Mouse (Mus musculus): ENCODE results near the gene Hcrt.

Hcrt gene

DNA sequence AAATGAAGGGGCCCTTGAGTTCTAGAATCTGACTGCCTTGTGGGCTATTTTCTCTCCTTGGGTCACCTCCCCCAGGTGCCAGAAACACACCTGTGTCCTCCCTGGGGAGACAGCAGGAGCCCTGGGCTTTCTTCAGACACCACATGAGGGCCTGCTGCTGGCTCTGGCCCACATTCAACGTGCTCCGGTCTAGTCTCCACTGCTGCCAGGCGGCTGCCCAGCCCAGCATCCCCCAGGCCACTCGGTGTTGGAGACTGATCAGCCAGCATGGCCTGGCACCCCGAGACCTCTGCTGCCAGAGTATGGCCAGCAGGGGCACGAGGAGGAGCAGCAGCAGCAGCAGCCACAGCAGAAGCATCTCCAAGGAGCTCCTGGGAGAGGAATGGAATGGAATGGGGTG lies 7.2 kb upstream of the Hcrt start:
- DNase-seq (ENCODE audit: extremely low read depth, low read depth), result no peak

DNA sequence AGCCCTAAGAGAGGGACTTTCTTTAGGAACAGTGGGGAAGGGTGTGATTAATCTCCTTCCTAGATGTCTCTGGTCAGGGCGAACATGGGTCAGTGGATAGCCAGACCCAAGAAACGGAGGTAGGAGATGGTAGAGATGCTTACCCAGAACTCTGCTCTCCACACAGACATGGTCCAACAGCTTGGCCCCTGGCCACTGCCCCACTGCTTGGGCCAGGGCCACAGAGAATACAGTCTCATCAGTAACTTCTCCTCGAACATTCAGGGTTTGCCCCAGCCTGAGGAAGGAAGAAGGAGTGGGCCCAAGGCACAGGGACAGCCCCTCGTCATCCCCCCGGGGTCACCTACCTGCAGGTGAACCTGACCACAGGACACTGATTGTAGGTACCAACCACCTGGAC lies 5.1 kb upstream of the Hcrt start:
- no peak for DNase-seq (ENCODE audit: extremely low read depth, low read depth)

DNA sequence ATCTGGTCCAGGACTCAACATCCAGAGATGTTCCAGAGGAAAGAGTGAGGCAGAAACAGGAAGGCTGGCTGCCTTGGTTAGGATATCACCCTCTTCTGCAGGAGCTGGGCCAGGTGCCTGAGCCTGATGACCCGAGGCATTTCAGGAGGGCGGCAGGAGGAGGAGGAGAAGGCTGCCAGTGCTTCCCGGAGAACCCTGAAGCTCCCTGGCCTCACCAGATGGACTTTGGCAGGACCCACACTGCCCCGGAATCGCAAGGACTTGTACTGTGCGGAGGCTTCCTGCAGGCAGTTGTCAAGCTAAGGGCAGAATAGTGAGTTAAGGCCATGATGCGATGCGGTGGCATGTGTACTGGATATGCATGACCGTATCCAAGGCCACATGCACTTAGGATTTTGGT lies 4.0 kb upstream of the Hcrt start:
- DNase-seq (ENCODE audit: extremely low read depth, low read depth), result no peak

DNA sequence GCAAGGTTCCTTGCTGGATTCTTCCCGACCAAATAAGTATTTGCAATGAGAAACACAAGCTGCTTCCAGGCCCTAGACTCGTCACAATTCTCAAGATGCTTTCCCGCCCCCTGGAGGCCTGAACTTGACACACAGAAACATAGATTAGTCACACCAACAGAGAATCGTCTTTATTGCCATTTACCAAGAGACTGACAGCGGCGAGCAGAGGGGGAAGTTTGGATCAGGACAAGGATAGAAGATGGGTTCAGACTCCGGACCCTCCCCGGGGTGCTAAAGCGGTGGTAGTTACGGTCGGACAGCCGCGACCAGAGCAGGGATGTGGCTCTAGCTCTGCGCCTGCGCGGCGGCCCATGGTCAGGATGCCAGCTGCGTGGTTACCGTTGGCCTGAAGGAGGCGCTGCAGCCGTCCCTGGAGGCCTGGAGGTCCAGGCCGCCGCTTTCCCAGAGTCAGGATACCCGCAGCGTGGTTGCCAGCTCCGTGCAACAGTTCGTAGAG lies 1.1 kb downstream of the Hcrt start:
- peak; percentile 41 for DNase-seq (ENCODE audit: extremely low read depth, low read depth)

DNA sequence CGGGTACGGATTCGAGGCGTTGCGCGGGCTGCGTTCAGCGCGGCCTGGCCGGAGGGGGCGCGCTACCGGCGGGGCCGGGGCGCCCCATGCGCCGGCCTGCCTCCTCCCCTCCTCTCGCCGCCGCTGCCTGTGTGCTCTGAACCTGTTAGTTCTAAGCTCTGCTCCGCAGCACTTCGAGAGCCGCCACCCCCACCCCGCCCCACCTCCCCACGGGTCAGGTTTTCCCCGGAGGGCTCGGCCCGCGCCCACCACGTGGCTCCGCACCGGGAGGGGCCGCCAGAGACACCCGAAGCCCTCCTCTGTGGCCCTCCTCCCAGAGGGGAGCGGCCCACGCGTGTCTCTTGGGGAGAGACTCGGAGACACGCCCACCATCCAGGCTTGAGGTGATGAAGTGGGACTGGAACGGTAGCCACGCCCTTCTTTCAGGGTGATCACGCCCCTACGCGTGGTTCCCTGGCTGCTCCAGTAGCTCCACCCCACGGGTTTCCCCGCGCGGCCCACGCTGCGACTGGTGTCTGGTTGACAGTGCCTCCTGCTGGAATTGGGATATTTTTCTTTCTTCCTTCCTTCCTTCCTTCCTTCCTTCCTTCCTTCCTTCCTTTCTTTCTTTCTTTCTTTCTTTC lies 3.0 kb downstream of the Hcrt start, which contains the start of gene Kcnh4:
Gene Kcnh4 (minus strand): TSS at position 332 of the 623 bp plus-strand sequence.
- DNase-seq (ENCODE audit: extremely low read depth, low read depth), result no peak

DNA sequence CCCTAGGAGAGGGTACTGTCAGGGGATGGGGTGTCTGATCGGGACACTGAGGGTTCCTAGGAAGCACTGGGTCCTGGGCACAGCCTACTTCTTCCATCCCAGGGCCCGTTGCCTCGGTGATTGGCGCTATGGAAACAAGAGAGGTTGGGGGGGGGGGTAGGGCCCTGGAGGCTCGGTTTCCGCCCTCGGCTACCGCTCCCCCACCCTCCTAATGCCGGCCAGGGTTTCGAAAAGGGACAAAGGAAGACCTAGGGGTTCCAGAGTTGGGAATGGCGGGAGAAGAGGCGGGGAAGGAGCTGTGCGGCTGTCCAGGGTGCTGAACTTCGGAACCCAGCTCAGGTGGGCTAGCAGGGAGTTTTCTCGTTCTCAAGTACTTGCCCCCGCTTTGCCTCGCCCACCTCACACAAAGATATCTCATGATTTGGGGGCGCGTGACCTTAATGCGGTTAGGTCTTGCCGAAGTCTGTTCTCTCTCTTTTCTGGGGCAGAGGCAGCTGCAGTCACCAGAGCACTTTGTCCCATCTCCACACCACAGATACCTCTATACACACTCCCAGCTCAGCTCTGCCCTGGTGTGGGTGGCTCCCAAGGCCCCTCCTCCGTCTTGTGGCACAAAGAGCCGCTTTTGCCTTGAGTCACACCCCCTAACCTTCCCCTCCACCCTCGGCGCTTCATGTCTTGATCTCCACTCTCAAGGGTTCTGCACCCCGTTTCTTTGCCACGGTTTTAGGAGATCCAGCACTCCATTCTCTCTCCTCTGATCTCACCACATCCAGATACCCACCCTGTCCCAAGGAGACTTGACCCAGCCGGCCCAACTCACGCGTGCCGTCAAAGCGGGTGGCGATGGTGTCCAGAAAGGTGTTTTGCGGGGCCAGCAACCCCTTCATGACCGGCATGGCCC lies 3.8 kb downstream of the Hcrt start:
- no peak for DNase-seq (ENCODE audit: extremely low read depth, low read depth)

DNA sequence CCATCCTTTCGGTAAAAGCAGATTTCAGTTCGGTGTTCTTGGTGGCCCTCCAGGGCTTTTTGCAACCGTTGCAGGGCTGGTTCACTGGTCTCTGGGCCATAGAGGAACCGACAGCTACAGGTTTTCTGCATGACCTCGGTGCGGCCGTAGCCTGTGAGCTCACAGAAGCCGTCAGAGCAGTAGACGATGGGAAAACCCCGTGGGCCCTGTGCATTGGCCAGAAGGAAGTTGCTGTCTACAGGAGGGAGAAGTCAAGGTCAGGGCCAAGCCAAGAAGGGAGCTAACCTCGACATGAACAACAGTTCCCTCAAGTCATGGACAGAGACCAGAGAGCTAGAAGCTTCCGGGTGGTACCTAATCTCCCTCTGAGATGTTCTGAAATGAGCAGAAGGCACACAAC lies 5.2 kb downstream of the Hcrt start:
- no peak for DNase-seq (ENCODE audit: extremely low read depth, low read depth)

DNA sequence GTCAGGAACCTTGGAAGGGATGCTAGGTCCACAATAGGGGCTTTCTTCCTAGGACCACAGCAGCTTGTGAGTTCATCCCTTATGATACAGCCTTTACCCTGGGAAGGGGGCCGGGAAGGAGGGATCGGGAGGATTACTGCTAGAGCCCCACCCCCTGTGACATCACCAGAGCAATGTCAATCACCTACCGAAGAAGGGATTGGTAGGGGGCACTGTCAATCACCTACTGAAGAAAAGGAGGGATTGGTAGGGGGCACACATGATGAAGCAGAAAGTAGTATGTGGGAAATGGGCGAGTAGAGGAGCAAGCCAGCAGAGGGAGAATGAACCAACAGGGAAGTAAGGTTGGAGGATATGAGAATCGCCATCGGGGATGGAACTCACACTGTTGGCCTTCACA lies 6.3 kb downstream of the Hcrt start:
- DNase-seq (ENCODE audit: extremely low read depth, low read depth), result no peak

DNA sequence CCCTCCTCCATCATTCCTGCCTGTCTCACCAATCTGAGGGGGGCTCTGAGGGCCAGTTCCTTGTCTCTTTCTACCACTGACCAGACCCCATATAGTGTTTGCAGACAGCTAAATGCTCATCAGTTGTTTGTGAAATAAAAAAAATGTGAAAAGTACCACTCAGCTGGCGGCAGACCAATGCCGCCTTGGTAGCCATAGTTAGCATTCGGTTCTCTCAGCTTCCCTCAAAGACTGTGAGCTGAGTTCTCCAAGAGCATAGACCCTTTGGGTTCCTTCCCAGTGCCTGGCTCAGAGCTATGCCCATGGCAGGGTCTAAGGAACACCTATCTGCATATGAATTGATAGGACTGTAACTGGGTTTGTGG lies 8.1 kb downstream of the Hcrt start:
- no peak for DNase-seq (ENCODE audit: extremely low read depth, low read depth)

DNA sequence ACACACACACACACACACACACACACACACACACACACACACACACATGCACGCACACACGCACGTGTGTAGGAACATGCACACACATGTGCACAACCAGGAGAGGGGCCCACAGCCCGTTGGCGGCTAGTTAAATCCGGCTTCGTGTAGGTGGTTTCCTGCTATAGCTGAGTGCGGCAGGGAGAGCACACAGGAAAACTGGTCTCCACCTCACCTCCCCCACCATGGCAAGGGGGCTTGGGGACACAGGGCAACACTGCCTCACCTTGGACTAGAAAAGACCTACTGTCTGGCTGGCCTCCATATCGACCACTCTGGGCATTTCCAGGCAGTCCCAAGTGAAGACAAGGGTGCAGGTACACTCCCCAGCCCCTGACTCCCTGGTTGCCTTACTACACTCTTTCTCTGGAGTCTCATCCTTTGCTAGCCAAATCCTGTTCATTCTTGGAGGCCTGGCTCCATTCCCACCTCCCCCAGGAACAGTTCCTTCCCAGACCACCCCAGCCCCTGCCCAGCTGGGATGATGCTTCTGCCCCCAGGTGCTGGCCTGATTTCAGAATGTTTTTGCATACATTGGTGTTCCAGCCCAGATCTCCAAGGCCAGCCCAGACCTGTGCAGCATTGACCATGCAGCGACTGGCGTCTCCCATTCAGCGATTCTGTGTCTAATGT lies 8.6 kb downstream of the Hcrt start:
- no peak for DNase-seq (ENCODE audit: extremely low read depth, low read depth)

DNA sequence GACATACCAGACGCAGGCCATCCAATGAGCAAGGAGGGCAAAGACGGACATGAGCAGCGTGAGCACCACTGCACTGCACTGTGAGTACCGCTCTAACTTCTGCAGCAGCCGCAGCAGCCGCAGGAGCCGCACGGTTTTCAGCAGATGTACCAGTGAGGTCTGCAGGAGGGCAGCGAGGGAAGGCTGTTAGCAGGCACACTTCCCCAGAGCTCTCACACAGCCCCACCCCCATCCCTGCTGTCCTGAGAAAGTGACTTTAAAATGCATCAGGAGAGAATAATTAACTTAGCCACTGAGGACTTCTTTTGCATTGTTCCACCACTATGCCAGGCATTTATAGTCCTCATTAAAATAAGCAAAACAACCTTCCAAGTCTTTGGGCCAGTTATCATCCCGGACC lies 10.4 kb downstream of the Hcrt start:
- DNase-seq (ENCODE audit: extremely low read depth, low read depth), result no peak

DNA sequence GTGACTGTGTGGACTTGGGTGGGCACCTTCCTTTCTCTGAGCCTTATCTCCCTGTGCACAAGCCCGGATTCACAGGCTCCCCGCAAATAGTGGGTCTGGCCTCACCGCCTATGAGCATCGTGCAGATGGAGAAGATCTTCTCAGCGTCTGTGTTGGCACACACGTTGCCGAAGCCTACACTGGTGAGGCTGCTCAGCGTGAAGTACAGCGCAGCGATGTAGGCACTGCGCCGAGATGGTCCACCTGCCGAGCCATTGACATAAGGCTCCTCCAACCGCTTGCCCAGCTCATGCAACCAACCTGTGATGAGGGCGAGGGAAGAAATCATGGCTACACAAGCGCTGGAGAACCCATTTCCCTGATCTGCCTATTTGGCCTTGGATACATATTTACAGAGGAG lies 12.6 kb downstream of the Hcrt start:
- no peak for DNase-seq (ENCODE audit: extremely low read depth, low read depth)

DNA sequence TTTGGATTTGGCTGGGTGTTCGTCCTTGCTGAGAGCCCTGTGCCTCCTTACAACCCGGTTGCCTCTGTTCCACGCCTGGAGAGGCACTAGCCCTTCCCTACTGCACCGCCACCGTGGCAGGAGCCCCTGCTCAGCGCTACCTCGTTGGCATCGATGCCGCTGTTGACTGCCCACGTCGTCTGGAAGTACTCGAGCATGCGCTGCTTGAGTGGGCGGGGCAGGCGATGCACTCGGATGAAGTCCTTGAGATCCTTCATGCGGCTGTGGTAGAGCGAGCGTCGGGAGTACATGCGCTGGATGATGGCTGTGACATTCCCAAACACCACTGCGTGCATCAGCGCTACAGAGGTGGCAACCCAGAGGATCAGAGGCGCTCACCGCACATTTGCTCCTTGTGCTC lies 13.3 kb downstream of the Hcrt start:
- no peak for DNase-seq (ENCODE audit: extremely low read depth, low read depth)

DNA sequence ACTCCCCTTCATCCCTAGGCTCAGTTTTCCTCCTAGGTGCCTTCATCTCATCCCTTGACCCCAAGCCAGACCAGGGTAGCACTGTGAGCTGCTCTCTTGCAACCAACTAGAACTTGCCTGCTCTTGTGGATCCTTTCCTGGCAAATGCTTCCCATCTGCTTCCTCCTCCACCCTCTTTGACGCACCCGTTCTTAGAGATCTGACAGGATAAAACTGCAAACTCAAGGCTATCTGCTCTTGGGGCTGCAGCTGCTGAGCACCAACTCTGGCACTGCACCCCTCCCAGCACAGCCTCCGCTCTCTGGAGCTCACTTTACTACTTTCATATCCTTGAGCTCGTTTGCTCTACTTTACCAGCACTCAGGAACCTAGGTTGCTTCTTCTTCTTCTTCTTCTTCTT lies 14.1 kb downstream of the Hcrt start:
- no peak for DNase-seq (ENCODE audit: extremely low read depth, low read depth)

DNA sequence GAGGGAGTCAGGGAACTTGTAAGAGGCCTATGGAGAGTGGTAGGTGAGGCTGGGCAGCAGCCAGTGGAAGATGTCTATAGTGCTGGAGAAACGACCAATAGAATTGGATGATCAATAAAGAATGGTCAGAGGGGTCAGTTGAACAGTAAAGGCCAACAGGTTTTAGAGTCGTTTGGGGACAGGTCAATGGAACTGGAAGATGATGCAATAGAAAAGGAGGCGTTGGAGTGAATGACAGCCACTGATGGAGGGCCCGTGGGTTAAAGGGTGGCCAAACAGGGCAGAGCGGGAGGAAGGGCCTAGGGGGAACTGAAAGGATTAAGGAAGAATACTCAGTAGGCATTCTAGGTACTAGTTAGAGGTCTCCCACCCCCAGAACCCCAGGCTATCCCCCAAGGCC lies 15.6 kb downstream of the Hcrt start:
- no peak for DNase-seq (ENCODE audit: extremely low read depth, low read depth)

DNA sequence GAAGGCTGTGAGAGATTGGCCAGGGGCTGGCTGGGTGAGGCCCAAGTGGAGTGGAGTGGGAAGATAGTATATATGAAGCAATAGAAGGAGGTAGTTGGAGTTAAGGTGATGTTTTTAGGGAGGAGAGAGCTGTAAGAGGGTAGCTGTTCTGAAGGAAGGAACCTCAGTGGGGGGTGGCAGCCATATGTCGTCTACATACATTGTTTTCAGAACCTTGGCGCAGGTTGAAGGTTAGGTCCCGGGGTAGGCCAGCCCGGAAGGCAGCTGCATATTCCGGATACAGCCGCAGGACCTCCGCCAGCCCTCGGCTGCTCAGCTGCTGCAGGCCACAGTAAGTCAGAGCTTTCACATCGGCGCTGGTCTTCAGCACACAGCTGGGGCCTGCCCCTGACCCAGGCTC lies 16.2 kb downstream of the Hcrt start:
- no peak for DNase-seq (ENCODE audit: extremely low read depth, low read depth)

DNA sequence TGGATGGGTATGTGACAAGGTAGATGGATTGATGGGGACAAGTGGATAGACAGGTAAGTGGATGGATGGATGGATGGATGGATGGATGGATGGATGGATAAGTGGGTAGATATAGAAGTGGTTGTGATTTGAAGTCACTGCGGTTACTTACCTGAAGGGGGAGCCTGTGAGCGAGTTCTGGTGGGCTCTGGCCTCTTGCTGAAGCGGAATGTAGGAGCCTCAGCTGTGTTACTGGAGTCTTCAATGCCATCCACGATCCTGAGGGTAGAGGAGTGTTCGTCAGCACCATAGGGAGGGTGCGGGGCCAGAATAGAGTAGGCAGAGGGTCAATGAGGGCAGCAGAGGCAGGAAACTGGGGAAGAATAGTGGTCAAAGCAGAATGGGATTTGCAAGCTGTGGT lies 17.6 kb downstream of the Hcrt start:
- no peak for DNase-seq (ENCODE audit: extremely low read depth, low read depth)

DNA sequence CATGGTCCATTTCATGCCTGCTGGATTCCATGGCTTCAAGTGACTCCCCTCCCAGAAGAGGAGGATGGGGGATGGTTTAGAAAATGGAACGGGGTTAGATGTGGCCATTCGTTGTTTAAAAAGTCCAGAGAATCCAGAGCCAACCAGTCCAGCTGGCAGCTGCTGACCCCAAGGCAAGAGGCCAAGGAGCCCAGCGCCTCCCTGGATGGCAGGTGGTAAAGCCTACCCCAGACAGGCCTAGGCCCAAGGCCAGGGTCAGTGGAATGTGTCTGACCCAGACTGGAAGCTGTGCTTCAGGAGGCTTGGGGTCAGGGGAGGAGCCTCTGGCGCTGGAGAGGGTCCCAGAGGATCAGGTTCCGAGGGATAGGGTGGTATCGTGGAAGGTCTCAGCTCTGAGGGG lies 21.4 kb downstream of the Hcrt start:
- DNase-seq (ENCODE audit: extremely low read depth, low read depth), result no peak

DNA sequence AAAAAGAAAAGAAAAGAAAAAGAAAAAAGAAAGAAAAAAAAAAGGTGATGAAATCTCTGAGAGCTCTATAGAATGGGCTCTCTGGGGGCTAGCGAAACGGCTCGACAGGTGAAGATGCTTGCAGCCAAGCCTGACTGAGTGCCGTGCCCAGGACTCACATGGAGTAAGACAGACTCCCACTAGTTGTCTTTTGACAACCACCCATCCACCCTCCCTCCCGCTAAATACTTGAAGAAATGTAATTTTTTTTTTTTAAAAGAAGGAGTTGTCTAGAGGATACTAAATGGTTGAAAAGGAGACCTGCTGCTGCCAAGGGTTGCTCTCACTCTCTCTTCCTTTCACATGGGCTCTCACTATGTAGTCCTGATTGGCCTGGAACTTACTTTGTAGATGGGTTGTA lies 24.0 kb downstream of the Hcrt start:
- DNase-seq (ENCODE audit: extremely low read depth, low read depth), result no peak

DNA sequence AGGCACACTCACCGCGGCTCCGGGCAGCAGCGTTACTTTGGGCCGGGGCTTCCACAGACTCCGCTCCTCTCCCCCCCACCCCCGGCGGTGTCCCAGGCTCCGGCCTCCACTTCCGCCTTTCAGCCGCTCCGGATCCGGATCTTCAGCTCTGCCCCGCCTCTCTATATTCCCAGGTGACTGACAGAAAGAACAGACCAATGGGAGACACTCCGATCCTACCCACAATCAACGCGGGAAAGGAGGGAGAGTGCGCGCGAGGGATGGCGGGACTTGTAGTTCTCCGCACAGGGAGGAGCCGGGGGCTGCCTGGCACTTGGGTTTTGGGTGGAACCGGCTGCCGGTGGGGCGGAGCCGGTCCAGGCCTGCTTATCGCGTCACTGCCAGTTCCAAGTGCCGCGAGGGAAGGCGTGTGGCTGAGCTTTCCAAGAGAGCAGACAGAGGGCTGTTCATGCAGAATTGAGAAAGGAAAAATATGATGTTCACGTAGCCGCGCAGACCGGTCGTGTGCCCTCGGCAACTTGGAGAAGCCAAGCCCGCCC lies 24.6 kb downstream of the Hcrt start, which contains the start of gene Rab5c:
Gene Rab5c (minus strand): TSS at position 150 of the 539 bp plus-strand sequence.
- DNase-seq (ENCODE audit: extremely low read depth, low read depth), result peak; percentile 99

DNA sequence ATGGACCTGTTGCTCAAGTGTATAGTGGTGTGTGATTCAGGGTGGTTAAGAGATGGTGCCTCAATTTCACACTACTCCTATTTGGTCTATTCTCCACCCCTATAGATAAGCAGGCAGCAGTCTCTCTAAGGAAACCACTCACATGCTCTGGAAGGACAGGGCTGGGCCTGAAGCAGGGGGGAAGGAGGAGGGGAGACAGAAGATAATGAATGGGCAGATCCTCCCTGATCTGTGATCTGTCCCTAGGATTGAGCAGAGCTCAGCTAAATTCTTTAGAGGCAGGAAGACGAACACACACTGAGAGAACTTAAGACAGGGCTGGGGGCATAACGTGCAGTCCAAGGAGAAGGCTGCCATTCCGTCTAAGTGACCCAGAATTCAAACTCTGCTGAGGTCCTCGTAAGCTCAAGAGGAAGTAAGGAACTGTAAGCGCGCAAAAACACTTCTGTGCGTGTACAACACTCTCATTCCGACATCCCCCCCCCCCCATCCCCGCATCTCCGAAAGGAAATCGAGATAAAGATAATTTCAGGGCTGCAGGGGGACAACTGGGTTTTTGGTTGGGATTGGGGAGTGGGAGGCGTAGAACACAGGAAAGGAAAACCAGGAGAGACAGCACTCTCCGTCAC lies 25.5 kb downstream of the Hcrt start:
- peak; percentile 93 for DNase-seq (ENCODE audit: extremely low read depth, low read depth)

DNA sequence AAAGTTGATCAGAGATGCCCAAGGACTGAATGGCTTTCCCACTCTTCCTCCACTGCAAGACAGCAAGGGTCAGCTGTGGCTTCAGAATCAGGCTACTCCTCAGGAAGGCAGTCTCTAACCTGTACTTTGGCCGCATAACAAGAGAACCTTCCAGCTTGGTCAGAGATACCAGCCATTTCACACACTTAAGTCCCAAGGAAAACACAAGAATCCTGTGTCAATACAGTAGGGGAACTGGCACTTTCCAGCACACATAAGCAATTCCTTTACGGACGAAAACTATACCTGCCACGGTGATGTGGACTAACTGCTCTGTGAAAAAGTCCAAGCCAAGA lies 26.0 kb downstream of the Hcrt start:
- no peak for DNase-seq (ENCODE audit: extremely low read depth, low read depth)

Data from MEL-GATA-1-ER (cell line).